Mouse (Mus musculus) testis, adult 2 months (tissue): ENCODE measurements around the gene Spout1. TPM values are rescaled to one million over a fixed set of nuclear protein-coding genes. Genes with fewer than 3 reads are reported as not detected.

Experiments
- H3K27ac ChIP-seq: fragments of 200-500 bp; 2 replicates; pipeline ENCODE4 v1.5.1; 2012; ENCODE audit warnings: low read depth, low read length; ENCODE audit not compliant: control insufficient read depth, insufficient read depth
- H3K27me3 ChIP-seq: fragments of 200-500 bp; 2 replicates; pipeline ENCODE4 v1.6.1; 2012; ENCODE audit warnings: mild to moderate bottlenecking, low read length, moderate library complexity; ENCODE audit not compliant: control insufficient read depth, insufficient read depth
- H3K36me3 ChIP-seq: fragments of 200-500 bp; 2 replicates; pipeline ENCODE4 v1.6.1; 2012; ENCODE audit warnings: mild to moderate bottlenecking, low read length; ENCODE audit not compliant: control insufficient read depth, insufficient read depth
- H3K4me1 ChIP-seq: fragments of 200-500 bp; 2 replicates; pipeline ENCODE4 v1.6.1; 2012; ENCODE audit warnings: low read length; ENCODE audit not compliant: control insufficient read depth, insufficient read depth
- H3K4me3 ChIP-seq: fragments of 200-500 bp; 2 replicates; pipeline ENCODE4 v1.5.1; 2012; ENCODE audit warnings: low read depth, mild to moderate bottlenecking, low read length, moderate library complexity, mixed read lengths; ENCODE audit not compliant: control insufficient read depth
- CTCF ChIP-seq: fragments of 200-500 bp; IDR thresholded peaks from 2 replicates; pipeline ENCODE4 v1.5.1; 2012; ENCODE audit warnings: low read depth, mild to moderate bottlenecking, inconsistent platforms, low read length, moderate library complexity; ENCODE audit not compliant: control insufficient read depth, insufficient read depth, insufficient replicate concordance
- POLR2A ChIP-seq: fragments of 200-500 bp; IDR thresholded peaks from 2 replicates; pipeline ENCODE4 v1.6.1; 2012; ENCODE audit warnings: low read depth, mild to moderate bottlenecking, inconsistent platforms, low read length, moderate library complexity; ENCODE audit not compliant: control insufficient read depth
- polyA plus RNA-seq: library from polyadenylated mRNA; depleted of rRNA; stranded (reverse); fragments of >200 nt; gene quantifications from 2 replicates; pipeline ENCODE4 v1.2.3, GENCODE M21; 2012; rRNA removed

Gene Spout1
- polyA plus RNA-seq, result 149 and 160 TPM in 2 replicates

- peak; percentile 87; the same call in 1 of the 2 replicates for TF ChIP-seq POLR2A
- TF ChIP-seq CTCF, result no peak
- Histone ChIP-seq H3K36me3 (peaks cover 2% of the 10 kb centered on the region), H3K4me3 (peak within 1 kb of the TSS; percentile 100), H3K27me3 (no peaks in the 10 kb centered on the region), H3K4me1 (peaks cover 11% of the 10 kb centered on the region), H3K27ac (peak within 1 kb of the TSS; percentile 93)
These were observed at the start of gene Spout1 for GRCm38 (mm10) chr2:30177700-30178675. Gene Spout1 (minus strand): TSS chr2:30178459.

- Histone ChIP-seq H3K27me3 (no peaks in the 10 kb centered on the region), H3K4me1 (no peaks in the 10 kb centered on the region), H3K36me3 (no peaks in the 10 kb centered on the region), H3K27ac (no peak overlapping the region), H3K4me3 (no peak overlapping the region)
- TF ChIP-seq POLR2A, result no peak
- TF ChIP-seq CTCF, result no peak
These were observed 38.0 kb upstream of the Spout1 start for GRCm38 (mm10) chr2:30216293-30216692.

- Histone ChIP-seq H3K27me3 (no peaks in the 10 kb centered on the region), H3K36me3 (no peaks in the 10 kb centered on the region), H3K4me3 (no peak overlapping the region), H3K27ac (no peak overlapping the region), H3K4me1 (no peaks in the 10 kb centered on the region)
- TF ChIP-seq CTCF (no peak), POLR2A (no peak)
These were observed 37.2 kb upstream of the Spout1 start for GRCm38 (mm10) chr2:30215493-30215892.

- H3K4me3 ChIP-seq, result no peak overlapping the region
- no peaks in the 10 kb centered on the region for H3K27me3 ChIP-seq
- H3K36me3 ChIP-seq, result no peaks in the 10 kb centered on the region
- TF ChIP-seq POLR2A (no peak), CTCF (no peak)
- no peak overlapping the region for H3K27ac ChIP-seq
- no peaks in the 10 kb centered on the region for H3K4me1 ChIP-seq
These were observed 36.5 kb upstream of the Spout1 start for GRCm38 (mm10) chr2:30214745-30215144.

GRCm38 (mm10) chr2:30212951-30213350, 34.7 kb upstream of the Spout1 start:
- Histone ChIP-seq H3K27ac (no peak overlapping the region), H3K27me3 (no peaks in the 10 kb centered on the region), H3K4me3 (no peak overlapping the region), H3K36me3 (no peaks in the 10 kb centered on the region), H3K4me1 (no peaks in the 10 kb centered on the region)
- TF ChIP-seq POLR2A (no peak), CTCF (no peak)

- Histone ChIP-seq H3K4me1 (no peaks in the 10 kb centered on the region), H3K4me3 (no peak overlapping the region), H3K27me3 (no peaks in the 10 kb centered on the region), H3K36me3 (no peaks in the 10 kb centered on the region), H3K27ac (no peak overlapping the region)
- no peak for TF ChIP-seq POLR2A
- no peak for TF ChIP-seq CTCF
These were observed 33.9 kb upstream of the Spout1 start for GRCm38 (mm10) chr2:30212169-30212545.

- H3K27ac ChIP-seq, result no peak overlapping the region
- H3K4me3 ChIP-seq, result no peak overlapping the region
- no peaks in the 10 kb centered on the region for H3K36me3 ChIP-seq
- H3K27me3 ChIP-seq, result no peaks in the 10 kb centered on the region
- no peak for TF ChIP-seq POLR2A
- no peak for TF ChIP-seq CTCF
- peaks cover under 1% of the 10 kb centered on the region; the same call in 1 of the 2 replicates for H3K4me1 ChIP-seq
These were observed 33.3 kb upstream of the Spout1 start for GRCm38 (mm10) chr2:30211408-30212168.
